Mouse (Mus musculus) heart, embryonic 11.5 days (tissue): ENCODE measurements around the gene Gm10643. TPM values are rescaled to one million over a fixed set of nuclear protein-coding genes. Genes with fewer than 3 reads are reported as not detected.
A peak's percentile ranks its signal among the peaks of the same experiment; 100 is the strongest.

ENCODE experiments used
- ATAC-seq: fragments of 200-750 bp; cut with Nextera tagmentation; replicated peaks from 2 replicates; pipeline ENCODE4 v1.8.0; 2017; ENCODE audit warnings: moderate library complexity; ENCODE audit not compliant: insufficient number of reproducible peaks, low FRiP score, low TSS enrichment
- H3K27ac ChIP-seq: fragments of 300-500 bp; sonication (generic); 2 replicates; pipeline ENCODE4 v1.5.1; 2014; ENCODE audit warnings: mild to moderate bottlenecking, low read depth, low read length
- H3K27me3 ChIP-seq: fragments of 300-500 bp; sonication (generic); 2 replicates; pipeline ENCODE4 v1.6.1; 2014; ENCODE audit warnings: mild to moderate bottlenecking, low read length, mixed read lengths; ENCODE audit not compliant: control insufficient read depth, insufficient read depth
- H3K36me3 ChIP-seq: fragments of 300-500 bp; sonication (generic); 2 replicates; pipeline ENCODE4 v1.6.1; 2014; ENCODE audit warnings: mild to moderate bottlenecking, low read length, moderate library complexity, mixed read lengths; ENCODE audit not compliant: control insufficient read depth, insufficient read depth
- H3K4me1 ChIP-seq: fragments of 300-500 bp; sonication (generic); 2 replicates; pipeline ENCODE4 v1.6.1; 2014; ENCODE audit warnings: low read length; ENCODE audit not compliant: control insufficient read depth, insufficient read depth
- H3K4me2 ChIP-seq: fragments of 300-500 bp; sonication (generic); 2 replicates; pipeline ENCODE4 v1.6.1; 2014; ENCODE audit warnings: mild to moderate bottlenecking, moderate library complexity
- H3K4me3 ChIP-seq: fragments of 300-500 bp; sonication (generic); 2 replicates; pipeline ENCODE4 v1.5.1; 2014; ENCODE audit warnings: low read depth, low read length
- H3K9ac ChIP-seq: fragments of 300-500 bp; sonication (generic); 2 replicates; pipeline ENCODE4 v1.6.1; 2014; ENCODE audit warnings: mild to moderate bottlenecking, low read depth, low read length, moderate library complexity
- H3K9me3 ChIP-seq: fragments of 300-500 bp; sonication (generic); replicated peaks from 2 replicates; pipeline ENCODE4 v1.6.1; 2016; ENCODE audit warnings: low read length; ENCODE audit not compliant: control insufficient read depth
- WGBS: fragments of 180-500 bp; shearing (Covaris S2); extraction: QIAGEN DNeasy Blood & Tissue Kit; methylation state at CpG from one replicate; pipeline ENCODE4 v1.1.7; 2014; ENCODE audit not compliant: insufficient replicate concordance; 5-methylcytosine and 5-hydroxymethylcytosine counted together
- polyA plus RNA-seq: library from polyadenylated mRNA; unstranded; fragments of >200 nt; fragmentation: Nextera tagmentation; extraction: Ambion mirVana; gene quantifications from 2 replicates; pipeline ENCODE4 v1.2.1, GENCODE M21; 2014

Gene Gm10643
- polyA plus RNA-seq, 1 experiment from 2014 or later, result 1.0 TPM

DNA sequence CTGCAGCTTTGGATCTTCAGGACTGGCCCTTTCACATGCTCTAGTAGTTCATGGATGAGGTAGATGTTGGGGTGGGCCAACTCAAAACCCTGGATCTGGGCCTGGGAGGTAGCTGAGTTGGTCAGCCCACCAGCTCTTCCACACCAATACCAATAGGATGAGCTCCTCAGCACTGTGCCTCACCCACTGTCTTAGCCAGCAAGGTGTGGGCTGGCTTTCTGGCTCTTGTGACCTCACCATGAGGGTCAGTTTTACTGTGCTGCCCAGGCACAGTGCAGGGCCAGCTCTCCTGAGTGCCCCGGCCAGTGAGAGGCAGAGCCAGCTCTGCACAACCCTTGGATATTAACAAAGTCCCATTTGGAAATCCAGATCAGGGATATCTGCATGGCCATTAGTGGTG lies 7.1 kb downstream of the Gm10643 start:
- Histone ChIP-seq H3K4me3 (no peak overlapping the region), H3K27me3 (no peaks in the 10 kb centered on the region), H3K9me3 (no peaks in the 10 kb centered on the region), H3K36me3 (no peaks in the 10 kb centered on the region), H3K4me2 (no peak overlapping the region), H3K4me1 (0 out of 2 replicates have a peak, but pooled peaks cover under 1% of the 10 kb centered on the region), H3K27ac (no peak overlapping the region), H3K9ac (no peak overlapping the region)
- no peak for ATAC-seq
- WGBS, result 80% methylated on average over 1 of the region's 1 CpGs

DNA sequence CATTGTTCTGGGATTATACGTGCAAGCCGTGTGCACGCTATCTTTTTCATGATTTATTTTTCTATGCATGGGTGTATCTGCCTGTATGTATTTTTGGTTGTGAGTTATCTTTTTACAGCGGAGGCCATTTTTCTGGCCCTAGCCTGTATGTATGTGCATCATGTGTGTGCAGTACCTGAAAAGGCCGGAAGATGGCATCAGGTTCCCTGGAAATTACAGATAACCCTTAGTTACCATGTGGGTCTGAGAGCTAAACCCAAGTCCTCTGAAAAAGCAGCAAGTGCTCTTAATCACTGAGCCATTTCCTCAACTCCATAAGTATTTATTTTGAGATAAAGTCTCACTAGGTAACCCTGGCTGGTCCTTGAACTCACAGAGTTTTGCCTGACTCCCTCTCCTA lies 11.7 kb downstream of the Gm10643 start:
- ATAC-seq, result no peak
- H3K4me2 ChIP-seq, result no peak overlapping the region
- H3K4me1 ChIP-seq, result peaks cover 9% of the 10 kb centered on the region; the same call in 1 of the 2 replicates
- H3K36me3 ChIP-seq, result no peaks in the 10 kb centered on the region
- no peaks in the 10 kb centered on the region for H3K9me3 ChIP-seq
- H3K27ac ChIP-seq, result no peak overlapping the region
- WGBS, result 87% methylated on average over 5 of the region's 5 CpGs
- no peak overlapping the region for H3K9ac ChIP-seq
- no peak overlapping the region for H3K4me3 ChIP-seq
- H3K27me3 ChIP-seq, result no peaks in the 10 kb centered on the region

DNA sequence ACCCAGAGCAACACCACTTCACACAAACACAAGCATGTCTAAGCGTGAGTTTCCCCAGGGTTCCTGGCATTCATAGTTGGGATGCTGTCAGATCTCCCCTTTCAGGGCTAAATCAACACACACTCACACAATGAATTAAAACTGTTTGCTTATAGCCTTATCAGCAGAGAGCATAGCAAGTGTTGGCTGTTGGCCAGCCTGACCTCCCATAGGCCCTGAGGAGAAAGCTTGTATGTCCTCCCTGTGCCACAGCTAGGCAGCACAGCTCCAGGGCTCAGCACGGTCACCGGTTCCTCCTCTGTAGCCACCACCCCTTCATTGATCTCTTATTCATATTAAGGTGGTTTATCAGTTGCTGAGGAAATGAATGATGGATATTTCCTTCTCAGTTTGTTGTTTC lies 12.2 kb downstream of the Gm10643 start:
- Histone ChIP-seq H3K27me3 (no peaks in the 10 kb centered on the region), H3K4me3 (no peak overlapping the region), H3K9me3 (no peaks in the 10 kb centered on the region), H3K4me2 (no peak overlapping the region), H3K36me3 (no peaks in the 10 kb centered on the region), H3K4me1 (peaks cover 9% of the 10 kb centered on the region; the same call in 1 of the 2 replicates), H3K27ac (0 out of 2 replicates have a peak overlapping the region, but pooled peaks have one; percentile 22), H3K9ac (no peak overlapping the region)
- peak; percentile 63; the same call in 1 of the 2 replicates for ATAC-seq
- WGBS, result 56% methylated on average over 3 of the region's 3 CpGs

DNA sequence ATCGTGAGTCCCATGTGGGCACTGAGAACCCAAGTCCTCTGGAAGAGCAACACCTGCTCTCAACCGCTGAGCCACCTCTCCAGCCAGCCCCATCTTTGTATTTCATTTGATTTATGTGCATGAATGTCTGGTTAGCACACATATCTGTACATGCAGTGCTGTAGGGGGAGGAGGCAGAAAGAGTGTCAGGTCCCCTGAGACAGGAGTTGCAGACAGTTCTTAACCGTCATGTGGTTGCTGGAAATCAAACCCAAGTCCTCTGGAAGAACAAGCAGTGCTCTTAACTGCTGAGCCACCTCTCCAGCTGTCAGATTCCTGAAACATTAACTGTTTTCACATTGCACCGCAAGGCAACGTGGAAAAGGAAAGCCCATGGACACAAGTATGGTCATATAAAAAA lies 16.8 kb downstream of the Gm10643 start:
- H3K27ac ChIP-seq, result no peak overlapping the region
- H3K27me3 ChIP-seq, result peaks cover 21% of the 10 kb centered on the region
- no peaks in the 10 kb centered on the region for H3K36me3 ChIP-seq
- H3K9ac ChIP-seq, result no peak overlapping the region
- H3K4me1 ChIP-seq, result peaks cover 9% of the 10 kb centered on the region; the same call in 1 of the 2 replicates
- H3K4me2 ChIP-seq, result no peak overlapping the region
- no peak overlapping the region for H3K4me3 ChIP-seq
- 66% methylated on average over 5 of the region's 5 CpGs for WGBS
- no peak for ATAC-seq
- H3K9me3 ChIP-seq, result no peaks in the 10 kb centered on the region

GRCm38 (mm10) chr8:84046505-84046904 lies 18.4 kb downstream of the Gm10643 start:
- H3K4me3 ChIP-seq, result no peak overlapping the region
- no peak overlapping the region for H3K4me2 ChIP-seq
- no peak for ATAC-seq
- H3K27me3 ChIP-seq, result peaks cover 34% of the 10 kb centered on the region
- H3K27ac ChIP-seq, result no peak overlapping the region
- H3K9ac ChIP-seq, result no peak overlapping the region
- no peaks in the 10 kb centered on the region for H3K9me3 ChIP-seq
- peaks cover 3% of the 10 kb centered on the region; the same call in 1 of the 2 replicates for H3K4me1 ChIP-seq
- WGBS, result 76% methylated on average over 3 of the region's 3 CpGs
- no peaks in the 10 kb centered on the region for H3K36me3 ChIP-seq

DNA sequence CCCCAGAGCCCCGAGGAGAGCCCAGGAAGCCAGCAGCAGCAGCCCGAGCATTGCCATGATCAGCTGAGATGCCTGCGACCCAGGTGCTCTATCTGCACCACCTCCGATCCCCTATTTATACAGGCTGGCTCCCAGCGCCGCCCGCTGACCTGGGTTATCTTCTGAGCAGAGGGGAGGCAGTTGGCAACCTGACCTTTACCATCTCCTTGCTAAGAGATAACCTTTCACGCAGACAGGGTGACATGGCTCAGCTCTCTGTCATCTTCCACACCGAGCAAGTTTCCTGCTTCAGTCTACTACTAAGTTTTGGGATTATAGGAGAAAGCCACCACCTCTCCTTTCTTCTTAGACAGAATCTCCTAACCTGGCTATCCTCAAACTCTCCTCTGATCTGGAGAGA lies 20.0 kb downstream of the Gm10643 start, which contains the start of gene Rln3:
Rln3 (minus strand) TSS at position 101 of the 400 bp plus-strand sequence.
- H3K4me3 ChIP-seq, result no peak within 1 kb of the TSS
- no peaks in the 10 kb centered on the region for H3K9me3 ChIP-seq
- H3K27me3 ChIP-seq, result peaks cover 47% of the 10 kb centered on the region
- 2% methylated on average over 9 of the region's 9 CpGs for WGBS
- no peak within 1 kb of the TSS for H3K27ac ChIP-seq
- peaks cover 3% of the 10 kb centered on the region; the same call in 1 of the 2 replicates for H3K4me1 ChIP-seq
- no peak for ATAC-seq
- H3K4me2 ChIP-seq, result peak within 1 kb of the TSS; percentile 46
- no peak within 1 kb of the TSS for H3K9ac ChIP-seq
- H3K36me3 ChIP-seq, result no peaks in the 10 kb centered on the region

DNA sequence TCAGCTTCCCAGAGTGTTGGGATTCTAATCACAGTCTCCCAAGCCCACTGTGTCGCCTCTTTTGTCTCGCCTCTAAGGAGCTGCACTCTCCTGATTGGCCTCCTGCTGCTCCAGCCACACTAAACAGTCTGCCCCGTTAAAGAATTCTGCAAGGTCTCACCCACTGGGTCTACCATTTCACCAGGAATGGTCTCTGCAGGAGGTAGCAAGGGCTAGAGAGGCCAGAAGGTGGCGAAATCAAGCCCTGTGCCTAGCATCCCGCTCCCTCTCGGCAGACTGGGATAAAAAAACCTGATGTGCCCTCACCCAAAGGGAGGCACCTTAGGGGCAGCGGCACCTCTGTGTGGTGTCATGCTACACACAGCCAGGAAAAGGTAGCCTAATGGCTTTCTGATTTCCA lies 20.8 kb downstream of the Gm10643 start:
- H3K4me1 ChIP-seq, result peaks cover 5% of the 10 kb centered on the region; the same call in 1 of the 2 replicates
- 3% methylated on average over 7 of the region's 7 CpGs for WGBS

GRCm38 (mm10) chr8:84042948-84043342 lies 22.0 kb downstream of the Gm10643 start:
- Histone ChIP-seq H3K4me1 (peaks cover 5% of the 10 kb centered on the region; the same call in 1 of the 2 replicates), H3K4me2 (peak overlapping the region; percentile 78), H3K27me3 (peaks cover 51% of the 10 kb centered on the region), H3K27ac (no peak overlapping the region), H3K9ac (no peak overlapping the region), H3K4me3 (peak overlapping the region; percentile 46), H3K36me3 (no peaks in the 10 kb centered on the region), H3K9me3 (no peaks in the 10 kb centered on the region)
- ATAC-seq, result no peak
- WGBS, result 27% methylated on average over 12 of the region's 12 CpGs

More for the DNA sequence above, 20.8 kb downstream of the Gm10643 start:
- ATAC-seq, result no peak
- no peak overlapping the region for H3K9ac ChIP-seq
- H3K9me3 ChIP-seq, result no peaks in the 10 kb centered on the region
- H3K27ac ChIP-seq, result no peak overlapping the region
- no peak overlapping the region for H3K4me2 ChIP-seq
- H3K4me3 ChIP-seq, result no peak overlapping the region
- H3K27me3 ChIP-seq, result peaks cover 47% of the 10 kb centered on the region
- no peaks in the 10 kb centered on the region for H3K36me3 ChIP-seq
